Mouse (Mus musculus): ENCODE data around the gene Casc1.

GRCm38 (mm10) chr6:145226296-145226695 lies 15.5 kb upstream of the Casc1 start:
- TF ChIP-seq MYOD1 (IDR thresholded peaks at IDR 0.05; ENCODE audit: control insufficient read depth in 1 of 3, insufficient read length in 2 of 3, low read depth in 2 of 3) (no peak), USF1 (IDR thresholded peaks at IDR 0.05; ENCODE audit: low read depth) (no peak)
